Mouse (Mus musculus): ENCODE results near the gene Gm14851. TPM values are rescaled to one million over a fixed set of nuclear protein-coding genes. Genes with fewer than 3 reads are reported as not detected.
"Not testable (repeated sequence)": the region's sequence is repeated elsewhere in the genome, so short reads cannot be mapped to it uniquely, and the experiment has no call there.

The Gm14851 gene
- not detected for polyA plus RNA-seq (2017; shearing (Covaris generic))

DNA sequence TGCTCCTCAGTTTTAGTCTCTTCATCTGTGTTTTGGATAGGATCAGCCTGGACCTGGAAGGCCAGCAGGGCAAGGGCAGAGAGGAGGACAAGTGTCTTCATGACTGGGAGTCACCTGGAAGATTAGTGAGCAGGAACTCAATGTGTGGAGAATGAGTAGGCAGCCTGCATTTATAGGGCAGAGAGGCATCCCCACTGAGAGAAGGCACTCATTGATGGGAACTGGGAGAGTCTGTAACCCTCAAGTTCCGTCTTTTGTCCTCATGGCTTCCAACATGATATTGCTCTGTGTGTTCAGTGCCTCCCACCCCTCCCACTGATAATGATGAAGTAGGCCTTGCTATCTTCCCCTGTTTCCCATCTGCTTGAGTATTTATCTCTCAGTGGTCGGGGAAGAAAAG, at the start of gene Gm14851:
Gene Gm14851, minus strand, starts transcription at position 101 of the 400 bp plus-strand sequence.
- ATAC-seq = not testable (repeated sequence)

DNA sequence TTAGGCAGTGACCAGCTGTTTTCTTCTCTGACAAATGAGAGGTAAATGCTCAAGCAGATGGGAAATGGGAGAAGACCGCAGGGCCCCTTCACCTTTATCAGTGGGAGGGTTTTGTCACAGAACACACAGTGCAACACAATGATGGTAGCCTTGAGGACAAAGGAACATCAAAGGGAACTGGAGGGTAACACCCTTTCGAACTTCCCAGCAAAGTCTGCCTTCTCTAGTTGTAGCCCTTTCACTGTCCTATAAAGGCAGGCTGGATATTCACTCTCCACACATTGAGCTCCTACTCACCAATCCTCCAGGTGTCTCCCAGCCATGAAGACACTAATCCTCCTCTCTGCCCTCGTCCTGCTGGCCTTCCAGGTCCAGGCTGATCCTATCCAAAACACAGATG, 38.5 kb upstream of the Gm14851 start, which contains the start of gene Defa30:
Gene Defa30, plus strand, starts transcription at position 301 of the 400 bp plus-strand sequence.
- ATAC-seq = not testable (repeated sequence)

- ATAC-seq = no peak
Observed at GRCm38 (mm10) chr8:21093106-21093505, 2.7 kb downstream of the Gm14851 start.

- not testable (repeated sequence) for ATAC-seq
Observed at GRCm38 (mm10) chr8:21084142-21084541, 11.7 kb downstream of the Gm14851 start, which contains the start of gene Defa25. Gene Defa25, plus strand, starts transcription at chr8:21084442.

GRCm38 (mm10) chr8:21064738-21065137, 31.1 kb downstream of the Gm14851 start, which contains the start of gene Defa35:
Gene Defa35, plus strand, starts transcription at chr8:21065038.
- not testable (repeated sequence) for ATAC-seq

GRCm38 (mm10) chr8:21054747-21055146, 41.1 kb downstream of the Gm14851 start, which contains the start of gene Defa23:
Gene Defa23, plus strand, starts transcription at chr8:21055047.
- ATAC-seq = not testable (repeated sequence)

Other genes with a start within 250 kb of the Gm14851 start
- gene Defb33, start 203.4 kb downstream of the Gm14851 start, polyA plus RNA-seq (2017; shearing (Covaris generic)) = not detected
- not detected for gene Gm15056, start 193.4 kb downstream of the Gm14851 start, polyA plus RNA-seq (2017; shearing (Covaris generic))
- not detected for gene Gm6040, start 174.0 kb downstream of the Gm14851 start, polyA plus RNA-seq (2017; shearing (Covaris generic))
- gene AY761185, start 151.3 kb downstream of the Gm14851 start, polyA plus RNA-seq (2017; shearing (Covaris generic)) = not detected
- not detected for gene Defa21, start 70.5 kb downstream of the Gm14851 start, polyA plus RNA-seq (2017; shearing (Covaris generic))
- not detected for gene Defa23, start 41.0 kb downstream of the Gm14851 start, polyA plus RNA-seq (2017; shearing (Covaris generic))
- not detected for gene Defa35, start 31.0 kb downstream of the Gm14851 start, polyA plus RNA-seq (2017; shearing (Covaris generic))
- gene Defa25, start 11.6 kb downstream of the Gm14851 start, polyA plus RNA-seq (2017; shearing (Covaris generic)) = not detected
- gene Defa30, start 38.6 kb upstream of the Gm14851 start, polyA plus RNA-seq (2017; shearing (Covaris generic)) = not detected
- gene Defa22, start 66.2 kb upstream of the Gm14851 start, polyA plus RNA-seq (2017; shearing (Covaris generic)) = not detected
- gene Defa31, start 95.6 kb upstream of the Gm14851 start, polyA plus RNA-seq (2017; shearing (Covaris generic)) = not detected
- gene Gm15293, start 105.5 kb upstream of the Gm14851 start, polyA plus RNA-seq (2017; shearing (Covaris generic)) = not detected
- not detected for gene Gm15292, start 153.7 kb upstream of the Gm14851 start, polyA plus RNA-seq (2017; shearing (Covaris generic))
- not detected for gene Defa27, start 219.5 kb upstream of the Gm14851 start, polyA plus RNA-seq (2017; shearing (Covaris generic))
- gene Defa29, start 231.0 kb upstream of the Gm14851 start, polyA plus RNA-seq (2017; shearing (Covaris generic)) = not detected

Measured in CD4-positive, CD25-positive, alpha-beta regulatory T cell, adult 4 months (primary cell).